Comparison of ENCODE assay signal across 8 mouse cellular contexts in the genomic region with DNA sequence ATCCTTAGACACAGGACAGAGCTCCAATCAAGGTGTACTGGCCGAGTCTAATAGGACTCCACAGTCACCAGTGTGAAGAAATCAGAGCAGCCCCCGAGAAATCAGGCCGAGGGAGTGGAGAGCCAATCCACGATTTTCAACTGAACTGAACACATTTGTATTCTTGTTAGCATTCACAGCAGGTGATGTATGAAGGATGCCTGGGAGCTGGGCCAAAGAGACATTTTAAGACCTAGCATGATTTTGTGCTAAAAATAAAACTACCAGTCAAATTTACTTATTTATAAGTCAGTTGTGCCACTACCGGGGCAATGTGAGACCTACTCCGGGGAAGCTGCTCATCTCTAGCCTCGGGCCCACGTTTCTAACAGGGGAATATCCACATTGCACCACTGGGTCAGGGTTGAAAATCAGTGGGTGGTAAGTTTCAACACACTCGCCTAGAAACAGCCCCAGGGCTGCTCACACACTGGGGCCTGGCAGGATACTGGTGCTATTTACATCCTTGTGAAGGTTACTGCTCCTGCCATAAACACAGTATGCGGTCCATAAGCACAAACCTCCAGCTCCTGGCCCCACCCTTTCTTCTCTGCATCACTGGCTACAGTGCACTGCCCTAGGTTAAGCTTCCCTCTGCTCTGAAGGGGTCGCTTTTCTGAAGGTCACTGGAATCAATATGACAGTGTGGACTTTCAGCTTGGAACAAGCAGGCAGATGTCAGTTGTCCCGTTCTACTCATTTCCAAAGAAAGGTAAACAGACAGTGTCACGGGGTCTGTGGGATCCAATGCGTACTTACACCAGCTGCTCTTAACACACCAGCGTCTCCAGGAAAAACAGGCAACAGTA.
DNase-seq lines count a peak whose midpoint lies in the region; ATAC-seq and TF ChIP-seq lines count a peak whose summit lies in the region.

No protein-coding gene starts in this region.

- H3K9ac ChIP-seq in ES-E14 (ENCODE audit: insufficient read depth, low read depth, low read length, poor library complexity, severe bottlenecking): no peak overlapping the region
- no peak overlapping the region for H3K9ac ChIP-seq in forebrain, embryonic 14.5 days (ENCODE audit: low read length)
- no peak overlapping the region for H3K9ac ChIP-seq in kidney, embryonic 16.5 days (replicated peaks; ENCODE audit: low read length)

- ATAC-seq in forebrain, embryonic 14.5 days: peak; percentile 64; the same call in 1 of the 2 replicates
- ATAC-seq in kidney, embryonic 16.5 days (ENCODE audit: low FRiP score, low TSS enrichment): peak; percentile 80

- H3K9me3 ChIP-seq in ES-E14 (ENCODE audit: control insufficient read depth, insufficient read depth, low read depth, low read length): no peaks in the 10 kb centered on the region
- H3K9me3 ChIP-seq in forebrain, embryonic 14.5 days (replicated peaks; ENCODE audit: control insufficient read depth, low read length): no peaks in the 10 kb centered on the region
- no peaks in the 10 kb centered on the region for H3K9me3 ChIP-seq in kidney, embryonic 16.5 days (ENCODE audit: low read length)
- H3K9me3 ChIP-seq in midbrain, embryonic 10.5 days (replicated peaks): no peaks in the 10 kb centered on the region

- H3K27ac ChIP-seq in ES-E14 (ENCODE audit: insufficient read depth, low read depth, low read length, poor library complexity, severe bottlenecking): no peak overlapping the region
- H3K27ac ChIP-seq in forebrain, embryonic 14.5 days (ENCODE audit: low read depth, low read length): no peak overlapping the region; the same call in 1 of the 2 replicates
- 0 out of 2 replicates have a peak overlapping the region, but pooled peaks have one; percentile 16 for H3K27ac ChIP-seq in kidney, embryonic 16.5 days (ENCODE audit: low read length)
- 0 out of 2 replicates have a peak overlapping the region, but pooled peaks have one; percentile 13 for H3K27ac ChIP-seq in midbrain, embryonic 10.5 days (replicated peaks)

- H3K36me3 ChIP-seq in ES-E14 (ENCODE audit: control insufficient read depth, insufficient read depth, low read length, poor library complexity, severe bottlenecking): no peaks in the 10 kb centered on the region
- no peaks in the 10 kb centered on the region for H3K36me3 ChIP-seq in forebrain, embryonic 14.5 days (ENCODE audit: control insufficient read depth, insufficient read depth, low read length)
- no peaks in the 10 kb centered on the region for H3K36me3 ChIP-seq in kidney, embryonic 16.5 days (ENCODE audit: insufficient read depth, low read length)
- no peaks in the 10 kb centered on the region for H3K36me3 ChIP-seq in midbrain, embryonic 10.5 days

- H3K27me3 ChIP-seq in forebrain, embryonic 14.5 days (replicated peaks; ENCODE audit: control insufficient read depth, insufficient read depth, low read length): no peaks in the 10 kb centered on the region
- no peaks in the 10 kb centered on the region for H3K27me3 ChIP-seq in kidney, embryonic 16.5 days (ENCODE audit: insufficient read depth, low read length)
- H3K27me3 ChIP-seq in midbrain, embryonic 10.5 days (ENCODE audit: low read depth, poor library complexity, severe bottlenecking): no peaks in the 10 kb centered on the region

- in situ Hi-C loops in ES-E14 (cut with MboI; ENCODE audit: low sequenced_read_pairs in 2 of 2, unreplicated experiment in 2 of 2): no loop called here

- H3K4me2 ChIP-seq in forebrain, embryonic 14.5 days (ENCODE audit: low read length): no peak overlapping the region
- peak overlapping the region; percentile 23; the same call in 1 of the 2 replicates for H3K4me2 ChIP-seq in kidney, embryonic 16.5 days (replicated peaks; ENCODE audit: low read depth, low read length)

- H3K4me1 ChIP-seq in ES-E14 (ENCODE audit: control insufficient read depth in 2 of 2, insufficient read depth in 2 of 2, low read length in 2 of 2, poor library complexity in 1 of 2): peaks cover 0 to 4% of the 10 kb centered on the region in 2 experiments; a peak in 2 of 4 replicates
- H3K4me1 ChIP-seq in forebrain, embryonic 14.5 days (ENCODE audit: control insufficient read depth, insufficient read depth, low read length): no peaks in the 10 kb centered on the region
- peaks cover 16% of the 10 kb centered on the region for H3K4me1 ChIP-seq in kidney, embryonic 16.5 days (ENCODE audit: insufficient read depth, low read length)
- H3K4me1 ChIP-seq in midbrain, embryonic 10.5 days: peaks cover 17% of the 10 kb centered on the region

- DNase-seq in adrenal gland, adult 2 months: peak; percentile 45
- no peak for DNase-seq in adrenal gland, postnatal 25 days
- DNase-seq in ES-E14 (ENCODE audit: low read depth, low spot score): peak; percentile 24
- DNase-seq in forebrain, embryonic 14.5 days (ENCODE audit: low spot score): peak; percentile 58
- no peak for DNase-seq in midbrain, embryonic 10.5 days (ENCODE audit: low spot score)
- DNase-seq in spleen, adult 18-20 months: no peak
- no peak for DNase-seq in urinary bladder, adult 18-20 months (ENCODE audit: low spot score in 2 of 2)

- 44% methylated on average over 15 of the region's 15 CpGs for WGBS in forebrain, embryonic 14.5 days
- WGBS in kidney, embryonic 16.5 days: 16% methylated on average over 15 of the region's 15 CpGs
- 61% methylated on average over 15 of the region's 15 CpGs for WGBS in midbrain, embryonic 10.5 days

- H3K4me3 ChIP-seq in ES-E14 (ENCODE audit: insufficient read depth in 1 of 2, low read depth in 1 of 2, low read length in 2 of 2, poor library complexity in 1 of 2, severe bottlenecking in 1 of 2): no peak overlapping the region
- H3K4me3 ChIP-seq in forebrain, embryonic 14.5 days (ENCODE audit: low read depth, low read length): no peak overlapping the region
- no peak overlapping the region for H3K4me3 ChIP-seq in kidney, embryonic 16.5 days (ENCODE audit: low read length)
- H3K4me3 ChIP-seq in midbrain, embryonic 10.5 days: no peak overlapping the region

TF ChIP-seq in ES-E14, 5 proteins besides CTCF, POLR2A, EP300 and RAD21:
- TF ChIP-seq ZC3H11A (IDR thresholded peaks at IDR 0.05; ENCODE audit: borderline replicate concordance, low read depth, low read length): no peak
- TF ChIP-seq CHD2 (IDR thresholded peaks at IDR 0.05; ENCODE audit: low read depth, low read length): no peak
- no peak for TF ChIP-seq ZNF384 (IDR thresholded peaks at IDR 0.05; ENCODE audit: low read depth, low read length)
- no peak for TF ChIP-seq HCFC1 (IDR thresholded peaks at IDR 0.05; ENCODE audit: borderline replicate concordance, insufficient read depth, low read length)
- TF ChIP-seq MAFK (IDR thresholded peaks at IDR 0.05; ENCODE audit: insufficient read depth, low read depth, low read length): no peak

Comparison
In these comparisons a context has a peak if more than half of its experiments do, and no peak if none do; other contexts are left out.
1. DNase-seq: peak in adrenal gland, adult 2 months (single experiment), ES-E14 (single experiment) and forebrain, embryonic 14.5 days (single experiment); none in adrenal gland, postnatal 25 days (single experiment), midbrain, embryonic 10.5 days (single experiment), spleen, adult 18-20 months (0 of 2) and urinary bladder, adult 18-20 months (0 of 2).
2. H3K27ac ChIP-seq: peak in kidney, embryonic 16.5 days (single experiment) and midbrain, embryonic 10.5 days (single experiment); none in ES-E14 (single experiment) and forebrain, embryonic 14.5 days (single experiment).